Mouse (Mus musculus): Measurements from ENCODE around the gene Shroom3. TPM values are rescaled to one million over a fixed set of nuclear protein-coding genes. Genes with fewer than 3 reads are reported as not detected.

Gene Shroom3
- not detected in 2 replicates for total RNA-seq (2015)
- total RNA-seq (2017) = not detected in 2 replicates

DNA sequence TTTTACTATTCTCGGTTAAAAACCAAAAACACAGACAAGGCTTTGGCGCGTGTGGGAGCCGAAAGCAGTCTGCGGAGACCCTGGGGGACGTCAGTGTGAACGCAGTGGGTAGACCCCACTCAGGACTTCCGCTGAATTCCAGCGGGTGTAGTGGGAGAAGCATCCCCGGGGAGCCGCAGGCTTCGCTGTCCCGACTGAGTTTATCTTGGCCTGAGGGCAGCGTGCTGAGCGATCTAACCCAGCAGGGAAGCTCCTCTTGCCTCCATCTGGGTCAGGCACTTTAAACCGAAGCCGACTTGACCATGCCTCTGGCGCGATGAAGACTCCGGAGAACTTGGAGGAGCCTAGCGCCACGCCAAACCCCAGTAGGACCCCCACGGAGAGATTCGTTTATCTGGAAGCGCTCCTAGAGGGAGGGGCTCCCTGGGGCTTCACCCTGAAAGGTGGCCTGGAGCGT is at the start of gene Shroom3:
Gene Shroom3 (plus strand): TSS at position 85 of the 457 bp plus-strand sequence.
- ATAC-seq (ENCODE audit: poor library complexity, severe bottlenecking) = no peak

GRCm38 (mm10) chr5:92633526-92633925 is 49.7 kb upstream of the Shroom3 start:
- ATAC-seq (ENCODE audit: poor library complexity, severe bottlenecking) = no peak

- ATAC-seq (ENCODE audit: poor library complexity, severe bottlenecking) = no peak
Measured at GRCm38 (mm10) chr5:92634916-92635315, 48.3 kb upstream of the Shroom3 start.

GRCm38 (mm10) chr5:92635891-92636290 is 47.3 kb upstream of the Shroom3 start:
- no peak for ATAC-seq (ENCODE audit: poor library complexity, severe bottlenecking)

- ATAC-seq (ENCODE audit: poor library complexity, severe bottlenecking) = no peak
Measured at GRCm38 (mm10) chr5:92640861-92641260, 42.4 kb upstream of the Shroom3 start.

DNA sequence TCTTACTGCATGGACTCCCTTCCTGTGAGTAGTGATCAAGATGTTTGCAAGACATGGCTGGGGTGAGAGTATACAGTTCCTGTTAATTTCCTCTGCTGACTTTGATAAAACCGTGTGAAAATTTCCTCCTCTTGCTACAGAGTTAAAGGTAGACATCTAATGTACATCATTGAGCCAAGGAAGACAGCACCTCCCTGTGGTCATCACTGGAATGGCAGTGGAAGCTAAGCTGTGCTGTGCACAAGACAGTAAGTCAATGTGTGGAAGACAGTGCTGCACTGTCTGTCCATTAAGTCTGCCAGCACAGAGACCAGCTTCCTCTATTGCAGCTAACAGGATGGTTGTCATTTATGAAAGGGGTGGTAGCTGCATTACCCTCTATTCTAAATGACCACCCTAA is 27.0 kb upstream of the Shroom3 start:
- peak; percentile 88 for ATAC-seq (ENCODE audit: poor library complexity, severe bottlenecking)

GRCm38 (mm10) chr5:92664321-92664720 is 18.9 kb upstream of the Shroom3 start:
- no peak for ATAC-seq (ENCODE audit: poor library complexity, severe bottlenecking)

DNA sequence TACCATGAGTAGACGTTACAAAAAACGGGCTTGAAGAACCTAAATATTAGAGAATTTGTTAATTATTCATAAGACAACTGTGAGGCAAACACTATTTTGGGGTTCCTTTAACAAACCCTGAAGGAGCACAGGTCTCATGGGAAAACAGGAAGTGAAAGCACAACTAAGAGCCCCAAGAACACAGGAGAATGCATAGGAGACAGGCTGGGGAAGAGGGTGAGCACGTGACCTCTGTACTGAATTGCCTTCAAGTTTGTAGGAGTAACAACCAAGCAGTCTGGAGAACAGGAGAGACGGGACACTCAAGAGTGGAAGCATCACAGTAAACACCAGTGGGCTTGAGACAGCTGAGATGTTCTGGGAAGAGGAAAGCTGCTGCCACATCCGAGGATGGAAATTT is 16.4 kb upstream of the Shroom3 start:
- peak; percentile 60 for ATAC-seq (ENCODE audit: poor library complexity, severe bottlenecking)

DNA sequence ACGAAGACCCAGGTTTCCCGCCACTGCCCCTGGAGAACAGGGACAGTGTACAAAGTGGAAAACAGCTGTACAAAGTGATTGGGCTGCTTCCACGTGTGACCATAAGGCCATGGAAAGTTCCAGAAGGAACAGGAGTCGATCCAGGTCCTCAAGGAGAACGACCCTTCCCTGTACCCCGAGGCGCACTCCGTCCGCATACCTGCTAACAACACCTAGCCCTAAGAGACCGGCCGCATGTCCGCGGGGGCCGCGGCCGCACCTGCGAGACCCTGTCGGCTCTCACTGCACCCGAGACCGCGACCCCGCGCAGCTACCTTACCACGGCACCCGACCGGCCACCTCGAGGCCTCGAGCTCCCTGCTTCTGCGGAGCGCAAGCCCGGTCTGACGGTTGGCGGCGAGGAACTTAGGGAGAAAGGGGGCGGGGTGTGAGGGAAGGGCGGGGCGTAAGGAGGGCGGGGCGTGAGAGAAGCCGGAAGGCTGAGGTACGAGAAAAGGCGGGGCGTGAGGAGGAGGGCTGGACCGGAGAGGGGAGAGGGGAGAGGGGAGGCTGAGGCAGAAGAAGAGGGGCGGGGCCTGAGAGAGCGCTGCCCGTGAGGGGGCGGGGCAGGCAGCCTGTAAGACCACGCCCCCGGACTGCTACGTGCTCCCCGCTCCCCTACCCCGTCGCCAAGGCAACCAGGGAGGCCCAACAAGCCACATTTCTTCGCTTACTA is 8.2 kb upstream of the Shroom3 start, which contains the start of gene Ccdc158:
Gene Ccdc158 (minus strand): TSS at position 413 of the 715 bp plus-strand sequence.
- ATAC-seq (ENCODE audit: poor library complexity, severe bottlenecking) = peak; percentile 84

- peak; percentile 14; the same call in 1 of the 2 replicates for ATAC-seq (ENCODE audit: poor library complexity, severe bottlenecking)
Measured at GRCm38 (mm10) chr5:92675574-92675920, 7.7 kb upstream of the Shroom3 start.

- no peak for ATAC-seq (ENCODE audit: poor library complexity, severe bottlenecking)
Measured at GRCm38 (mm10) chr5:92679441-92679840, 3.8 kb upstream of the Shroom3 start.

GRCm38 (mm10) chr5:92681861-92682260 is 1.4 kb upstream of the Shroom3 start:
- no peak for ATAC-seq (ENCODE audit: poor library complexity, severe bottlenecking)

- ATAC-seq (ENCODE audit: poor library complexity, severe bottlenecking) = no peak
Measured at GRCm38 (mm10) chr5:92682621-92683348, 450 bp upstream of the Shroom3 start.

GRCm38 (mm10) chr5:92683871-92684475 is 738 bp downstream of the Shroom3 start:
- no peak for ATAC-seq (ENCODE audit: poor library complexity, severe bottlenecking)

DNA sequence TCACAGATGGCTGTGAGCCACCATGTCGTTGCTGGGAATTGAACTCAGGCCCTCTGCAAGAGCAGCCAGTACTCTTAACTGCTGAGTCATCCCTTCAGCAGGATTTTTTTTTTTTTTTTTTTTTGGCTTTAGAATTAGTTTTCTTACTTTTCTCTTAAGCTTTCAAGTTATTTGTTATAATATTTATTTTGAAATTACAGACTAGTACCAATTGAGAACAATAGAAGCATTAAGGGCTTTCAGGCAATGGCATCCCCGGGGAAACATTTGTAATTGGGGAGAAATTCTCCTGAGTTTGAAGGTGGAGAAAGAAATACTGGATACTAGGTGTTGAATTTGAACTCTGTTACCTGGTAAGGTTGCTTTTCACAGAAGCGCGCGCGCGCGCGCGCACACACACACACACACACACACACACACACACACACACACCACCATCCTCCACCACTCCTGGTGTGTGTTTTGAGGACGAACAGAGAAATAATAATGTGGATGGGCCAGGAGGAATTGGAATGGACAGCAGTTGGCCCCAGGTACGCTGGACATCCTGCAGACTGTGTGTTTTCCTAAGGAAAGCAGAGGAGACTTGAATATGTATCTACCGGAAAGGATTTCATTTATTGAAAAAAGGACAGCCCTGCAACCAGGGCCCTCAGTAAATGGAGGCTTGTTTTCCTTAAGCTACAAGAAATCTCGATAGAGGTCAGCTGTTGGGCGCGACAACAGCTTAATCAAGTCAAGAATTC is 1.7 kb downstream of the Shroom3 start:
- no peak for ATAC-seq (ENCODE audit: poor library complexity, severe bottlenecking)

DNA sequence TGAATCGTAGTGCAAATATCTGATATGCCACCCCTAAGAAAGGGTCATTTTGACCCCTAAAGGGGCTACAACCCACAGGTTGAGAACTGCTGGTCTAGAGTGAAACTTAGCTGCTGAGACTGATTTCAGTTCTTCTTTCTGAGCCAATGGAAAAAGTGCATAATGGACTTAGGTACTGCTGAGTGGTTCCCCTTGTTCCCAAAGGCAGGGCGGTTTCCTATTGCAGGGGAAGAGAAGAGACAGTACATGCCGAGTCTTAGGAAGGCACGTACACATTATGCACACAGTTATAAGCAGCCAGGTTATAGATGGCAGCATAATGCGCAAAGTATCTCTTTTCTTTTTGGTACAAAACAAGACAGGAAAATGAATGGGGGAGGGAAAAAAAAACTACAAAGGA is 4.9 kb downstream of the Shroom3 start:
- peak; percentile 63 for ATAC-seq (ENCODE audit: poor library complexity, severe bottlenecking)

GRCm38 (mm10) chr5:92688569-92688968 is 5.3 kb downstream of the Shroom3 start:
- no peak for ATAC-seq (ENCODE audit: poor library complexity, severe bottlenecking)

DNA sequence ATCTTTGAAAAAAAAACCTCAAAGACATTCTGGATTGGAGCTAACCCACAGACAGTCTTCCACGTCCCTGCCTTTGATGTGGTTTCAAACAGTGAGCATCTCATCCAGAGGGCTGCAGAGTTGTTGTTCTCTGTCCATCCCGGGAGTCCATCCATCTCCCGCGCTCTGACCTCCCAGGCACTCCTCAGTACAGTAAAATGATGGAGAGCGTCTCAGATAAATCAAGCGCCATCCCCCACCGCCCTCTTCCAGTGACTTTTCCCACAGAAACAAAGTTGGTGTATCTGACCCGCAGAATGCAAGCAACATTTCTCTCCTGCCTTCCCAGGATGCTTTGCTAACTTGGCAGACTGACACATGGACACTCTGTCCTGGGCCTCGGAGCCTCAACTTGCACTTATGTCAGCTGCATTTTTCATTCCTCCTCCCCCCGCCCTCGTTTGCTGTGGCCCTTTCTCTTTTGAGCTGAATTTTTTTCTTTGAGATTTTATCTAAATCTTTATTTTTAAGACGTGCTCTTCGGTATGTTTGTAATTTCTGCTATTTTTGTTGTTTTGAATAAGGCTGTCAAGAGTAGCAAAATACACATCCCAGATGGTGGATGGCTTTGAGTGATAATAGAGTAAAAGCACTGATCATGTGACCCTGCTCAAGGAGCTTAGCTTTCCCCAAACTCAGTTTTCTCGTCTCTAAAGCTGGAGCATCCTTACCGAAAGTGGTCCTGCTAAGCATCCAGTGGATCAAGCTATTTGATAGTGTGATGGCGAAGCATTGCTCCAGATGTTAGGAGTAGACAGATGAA is 9.2 kb downstream of the Shroom3 start:
- no peak for ATAC-seq (ENCODE audit: poor library complexity, severe bottlenecking)

DNA sequence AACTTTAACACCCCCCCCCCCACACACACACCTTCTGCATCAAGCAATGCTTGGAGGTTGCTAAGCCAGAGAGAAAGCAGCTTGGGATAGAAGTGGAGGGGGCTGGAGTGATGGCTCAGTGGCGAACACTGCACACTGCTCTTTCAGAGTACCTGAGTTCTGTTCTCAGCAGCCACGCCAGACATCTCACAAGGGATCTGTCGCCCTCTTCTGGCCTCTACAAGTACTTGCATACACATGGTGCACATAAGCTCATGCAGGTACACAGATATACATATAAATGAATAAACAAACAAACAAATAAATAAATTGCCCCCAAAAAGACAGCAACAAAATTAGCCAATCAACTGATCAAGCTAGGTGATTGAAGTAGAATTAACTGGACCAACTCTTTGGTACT is 10.5 kb downstream of the Shroom3 start:
- ATAC-seq (ENCODE audit: poor library complexity, severe bottlenecking) = no peak

DNA sequence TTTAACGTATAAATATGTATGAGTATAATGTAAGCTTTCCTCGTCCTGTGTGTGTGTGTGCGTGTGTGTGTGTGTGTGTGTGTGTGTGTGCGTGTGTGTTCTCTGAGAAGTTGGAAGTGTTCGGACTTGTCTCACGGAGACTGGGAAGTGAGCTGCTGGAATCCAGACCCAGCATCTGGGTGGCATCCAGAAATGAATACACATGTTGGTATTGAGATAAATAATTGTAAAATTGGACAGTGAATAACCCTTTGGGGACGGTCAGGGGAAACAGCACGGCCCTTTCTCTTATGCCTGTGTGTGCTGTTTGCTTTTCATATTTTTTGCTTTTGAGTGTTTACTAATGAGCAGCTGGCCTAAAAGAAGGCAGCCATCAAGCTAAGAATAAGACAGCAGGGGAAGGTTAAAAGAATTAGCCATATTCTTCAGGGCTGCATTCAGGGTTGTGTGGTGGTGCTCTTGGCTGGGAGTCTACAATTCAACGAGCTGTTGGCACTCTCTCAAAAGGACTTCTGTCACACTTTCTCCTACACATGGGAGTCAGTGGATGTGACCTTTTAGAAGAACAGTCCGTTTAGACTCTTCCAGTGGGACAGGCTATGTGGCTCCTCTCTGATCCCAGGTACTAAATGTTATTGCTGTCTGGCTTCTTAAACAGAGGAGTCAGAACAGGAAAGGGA is 11.2 kb downstream of the Shroom3 start:
- ATAC-seq (ENCODE audit: poor library complexity, severe bottlenecking) = no peak

Measured in megakaryocyte, adult 5-6 weeks (primary cell).